Mouse (Mus musculus) embryo, embryonic 9.5 days (tissue): ENCODE data around the gene Plcl1.

Experiments used
- DNase-seq: peaks from one replicate; pipeline ENCODE4 v3.0.0-alpha.2; 2017; ENCODE audit errors: extremely low spot score

Plcl1 gene

DNA sequence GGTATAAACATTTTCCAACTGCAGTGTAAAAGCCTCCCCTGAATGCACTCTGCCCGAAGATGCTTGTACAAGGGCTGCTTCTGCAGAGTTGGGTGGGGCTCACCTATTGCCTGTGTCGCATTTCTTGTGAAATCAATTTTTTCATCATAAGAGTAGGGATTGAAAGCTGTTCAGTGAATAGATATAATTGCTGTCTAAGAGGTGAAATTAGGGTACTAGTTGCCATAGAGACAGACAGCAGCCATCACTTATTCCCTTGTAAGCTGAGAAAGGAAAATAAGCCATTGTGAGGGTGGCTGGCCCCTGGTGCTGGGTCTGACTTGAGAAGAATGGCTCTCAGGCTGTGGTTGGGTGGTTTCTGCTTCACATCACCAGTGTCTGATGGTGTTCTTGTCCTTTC is 299.0 kb downstream of the Plcl1 start:
- DNase-seq = peak; percentile 14

DNA sequence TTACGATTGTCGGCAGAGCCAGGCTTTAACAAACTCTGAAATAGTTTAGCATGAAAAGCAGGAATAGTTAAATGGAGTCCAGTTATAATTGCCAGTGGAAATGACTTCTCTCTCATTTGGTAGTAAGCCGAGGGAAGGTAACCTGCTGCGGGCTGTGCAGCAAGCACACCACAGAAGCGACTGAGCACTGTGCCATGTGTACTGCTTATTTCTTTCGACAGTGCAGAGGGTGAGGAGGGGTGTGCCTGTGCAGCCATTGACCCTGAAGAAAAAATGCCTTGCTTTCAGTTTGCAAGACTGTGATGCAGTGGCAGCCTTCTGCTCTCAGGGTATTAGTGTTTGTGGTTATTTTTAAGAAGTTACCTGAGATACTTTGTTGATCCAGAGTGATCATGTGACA is 299.5 kb downstream of the Plcl1 start:
- DNase-seq = peak; percentile 5

DNA sequence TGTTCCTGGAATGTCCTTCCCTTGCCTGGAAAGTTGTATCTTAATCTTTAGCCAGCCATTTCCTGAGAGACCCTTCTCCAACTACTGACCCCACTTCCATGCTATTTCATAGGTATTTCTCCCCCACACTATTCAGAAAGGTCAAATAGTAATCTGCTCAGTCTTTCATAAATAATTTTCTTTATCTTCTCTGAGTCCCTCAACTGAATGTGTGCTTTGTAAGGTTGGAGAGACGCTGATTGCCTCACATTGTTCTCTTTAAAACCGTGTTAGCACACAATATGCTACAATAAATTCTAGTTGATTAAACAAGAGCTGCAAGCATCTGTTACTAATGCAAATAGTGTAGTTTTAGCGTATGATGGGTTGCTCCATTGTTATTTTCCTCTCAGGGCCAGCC is 300.0 kb downstream of the Plcl1 start:
- no peak for DNase-seq

DNA sequence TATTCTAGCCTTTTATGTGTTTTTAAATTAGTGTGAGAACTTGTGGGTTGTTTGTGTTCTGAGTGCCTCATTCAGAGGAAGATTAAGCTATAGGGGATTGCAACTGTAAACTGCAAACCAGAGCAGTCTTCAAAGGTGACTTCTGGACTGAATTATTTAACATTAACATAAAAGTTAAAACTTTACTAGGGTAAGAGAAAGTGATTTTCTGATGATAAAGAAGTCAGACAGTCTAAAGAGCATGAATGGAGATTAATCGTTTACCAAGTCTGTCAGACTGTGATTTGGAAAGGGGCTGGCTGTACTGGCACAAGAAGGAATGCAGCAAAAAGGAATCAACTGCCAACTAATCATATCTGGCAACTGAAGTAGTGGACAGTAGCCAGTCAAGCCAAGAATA is 301.2 kb downstream of the Plcl1 start:
- DNase-seq = no peak

DNA sequence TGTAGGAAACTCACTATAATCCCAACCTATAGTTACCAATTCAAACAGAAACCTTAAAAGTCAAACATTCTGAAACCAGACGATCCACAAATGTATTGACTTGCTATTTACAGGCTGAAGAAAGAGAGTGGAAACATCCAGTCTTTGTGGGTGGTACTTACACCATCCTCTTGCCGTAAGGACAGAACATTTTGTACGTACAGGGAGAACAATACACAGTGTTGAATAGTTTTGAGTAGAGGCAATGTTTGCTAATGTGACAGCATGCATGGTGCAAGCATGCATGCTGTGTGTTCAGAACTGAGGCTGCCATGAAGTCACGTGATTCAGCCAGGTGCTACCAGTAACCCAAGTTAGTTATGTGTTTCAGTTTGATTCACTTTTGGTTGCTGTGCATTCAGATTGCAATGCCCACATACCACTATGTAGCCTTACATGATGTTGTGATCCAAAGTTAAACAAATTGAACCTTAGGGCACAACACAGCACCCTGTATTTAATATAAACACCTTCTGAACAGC is 311.6 kb downstream of the Plcl1 start:
- DNase-seq = no peak

DNA sequence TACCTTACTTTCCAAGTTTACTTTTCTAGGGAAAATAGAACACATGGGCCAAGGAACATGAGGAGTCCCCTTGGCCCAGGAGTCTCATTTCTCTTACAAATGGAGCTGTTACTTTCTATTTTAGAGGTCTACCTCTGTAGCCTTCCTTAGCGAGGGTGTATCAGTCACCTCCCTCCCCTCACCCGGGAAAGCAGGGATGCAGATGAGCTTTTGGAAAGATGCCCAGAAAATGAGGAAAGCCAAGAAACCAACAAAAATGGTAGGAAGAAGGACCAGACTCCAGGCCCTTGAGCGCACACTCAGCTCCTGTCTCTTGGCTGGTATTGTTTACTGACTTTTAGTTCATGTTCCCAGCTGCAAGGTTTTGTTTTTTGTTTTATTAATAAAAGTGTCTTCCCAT is 319.7 kb downstream of the Plcl1 start:
- no peak for DNase-seq

DNA sequence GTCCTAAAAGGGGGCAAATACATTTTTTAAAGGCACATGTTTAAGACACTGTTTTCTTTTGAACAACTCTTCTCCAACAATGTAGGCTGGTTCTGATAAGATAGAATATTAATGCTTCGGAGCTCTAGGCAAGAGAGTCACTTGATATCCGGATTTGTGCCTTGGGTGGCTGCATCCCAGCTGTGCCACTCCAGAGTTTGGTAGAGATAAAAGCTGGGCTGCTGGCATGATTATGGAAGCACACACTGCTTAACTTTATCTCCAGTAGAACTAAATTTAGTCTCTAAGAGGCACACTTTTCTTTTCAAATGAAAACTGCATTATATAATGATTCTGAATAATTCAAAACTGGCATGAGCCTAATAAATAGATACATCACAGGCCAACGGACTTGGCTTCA is 323.6 kb downstream of the Plcl1 start:
- no peak for DNase-seq

DNA sequence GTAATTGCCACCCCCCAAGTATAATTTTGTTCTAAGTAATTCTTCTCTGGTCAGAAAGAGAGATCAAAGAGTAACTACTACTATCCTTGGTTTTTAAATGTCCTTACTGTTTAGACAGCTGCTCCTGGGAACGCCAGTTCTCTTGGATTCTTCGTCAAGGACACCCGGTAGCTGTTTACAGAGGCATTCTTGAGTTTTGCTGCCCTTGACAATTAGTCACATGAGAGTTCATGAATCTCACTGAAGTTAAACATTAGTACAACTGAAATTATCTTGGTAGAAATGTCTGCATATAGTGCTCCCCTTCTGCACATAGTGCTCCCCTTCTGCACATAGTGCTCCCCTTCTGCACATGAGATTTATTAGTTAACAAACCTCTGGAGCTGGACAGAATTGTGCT is 327.2 kb downstream of the Plcl1 start:
- DNase-seq = no peak

DNA sequence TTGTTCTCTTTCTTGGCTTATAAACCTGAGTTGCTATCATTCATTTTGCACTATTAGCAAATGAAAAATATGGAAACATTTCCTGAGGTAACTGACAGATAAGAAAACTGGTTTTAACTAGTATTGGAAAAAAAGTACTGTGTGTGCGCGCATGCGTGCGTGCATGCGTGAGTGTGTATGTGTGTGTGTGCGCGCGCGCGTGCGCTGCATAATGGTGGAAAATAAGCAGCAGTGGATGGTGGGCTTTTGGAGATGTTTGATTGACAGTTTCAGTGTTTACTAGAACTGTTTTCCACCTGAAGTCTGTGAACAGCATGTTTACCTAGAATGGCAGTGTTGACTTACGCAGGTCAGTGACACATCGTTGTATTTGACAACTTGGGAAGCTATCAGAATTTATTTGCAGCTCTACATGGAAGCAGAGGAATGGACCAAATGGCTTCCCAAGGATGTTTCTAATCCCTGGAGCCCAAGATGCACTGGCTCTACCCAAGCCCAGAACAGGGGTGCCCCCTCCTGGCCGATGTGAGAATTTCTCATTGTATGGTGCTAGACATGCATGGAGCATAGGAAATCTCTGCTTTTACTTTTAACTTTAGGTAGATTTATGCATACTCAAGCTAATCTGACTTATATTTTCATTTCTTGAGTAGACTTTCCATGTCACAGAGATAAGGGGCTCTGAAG is 330.5 kb downstream of the Plcl1 start:
- peak; percentile 78 for DNase-seq

DNA sequence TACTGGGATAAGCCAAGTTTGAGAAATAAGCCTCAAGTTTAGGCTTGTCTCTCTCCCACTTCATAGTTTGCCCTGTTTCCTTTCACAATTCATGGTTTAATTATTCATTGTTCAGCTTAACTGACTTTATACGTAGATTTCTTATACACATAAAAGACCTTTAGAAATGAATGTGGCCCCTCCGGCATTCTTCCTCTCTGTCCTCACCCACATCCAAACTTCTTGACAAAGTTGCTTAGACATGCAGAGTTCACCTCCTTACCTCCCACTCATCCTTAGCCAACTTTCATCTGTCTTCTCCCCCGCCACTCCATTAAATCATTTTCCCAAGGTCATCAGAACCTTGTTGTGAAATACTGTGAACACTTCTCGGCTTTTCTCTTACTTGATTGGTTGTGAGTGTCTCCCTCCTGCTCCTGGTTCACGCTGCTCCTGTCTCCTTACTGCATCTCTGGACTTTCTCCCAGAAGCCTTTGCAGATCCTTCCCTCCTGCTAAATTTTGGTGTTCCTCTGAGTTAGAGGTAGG is 331.1 kb downstream of the Plcl1 start:
- DNase-seq = no peak

DNA sequence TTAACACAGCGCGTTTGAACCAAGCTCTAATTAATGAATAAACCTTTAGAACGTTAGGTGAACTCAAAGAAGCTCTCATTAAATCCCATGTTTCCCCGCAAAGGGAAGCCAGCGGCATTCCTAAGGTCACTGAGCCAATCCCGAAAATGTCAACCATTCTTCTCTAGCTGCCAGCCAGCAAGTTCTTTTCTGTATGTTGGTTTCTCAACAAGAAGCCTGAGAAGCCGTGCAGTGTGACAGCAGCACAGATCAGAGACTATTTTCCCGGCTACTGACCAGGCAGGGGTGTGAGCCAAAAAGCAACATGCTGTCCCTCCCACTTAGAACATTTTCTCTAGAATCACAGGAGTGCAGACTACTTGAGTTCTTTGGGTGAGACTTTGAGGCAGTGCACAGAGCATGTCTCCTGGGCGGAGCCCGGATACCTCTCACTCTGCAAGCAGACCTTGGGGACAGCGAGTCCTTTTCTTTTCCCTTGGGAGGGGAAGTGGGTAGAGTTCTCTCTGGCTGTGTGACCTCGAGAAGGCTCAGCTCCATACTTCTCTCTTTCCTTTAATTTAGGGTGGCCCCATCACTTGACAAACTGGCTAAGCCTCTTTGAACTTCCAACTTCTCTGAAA is 333.1 kb downstream of the Plcl1 start:
- DNase-seq = no peak

DNA sequence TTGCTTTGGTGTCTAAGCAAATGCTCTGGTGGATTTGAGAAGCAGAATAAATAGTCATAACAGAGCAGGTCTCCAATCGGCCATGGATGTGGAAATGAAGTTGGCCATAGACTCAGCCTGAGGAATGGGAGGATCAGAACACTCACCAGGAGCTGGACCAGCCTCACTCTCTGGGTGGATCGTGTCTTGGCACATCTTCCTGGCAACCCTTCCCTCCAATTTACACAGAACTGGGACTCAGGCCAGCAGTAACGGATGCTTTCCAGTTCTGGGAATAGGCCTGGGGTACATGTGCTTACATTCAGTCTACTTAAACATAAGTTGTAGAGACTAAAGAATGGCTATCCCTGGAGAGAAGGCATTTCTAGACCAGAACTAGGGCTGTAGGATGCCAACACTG is 336.2 kb downstream of the Plcl1 start:
- no peak for DNase-seq

DNA sequence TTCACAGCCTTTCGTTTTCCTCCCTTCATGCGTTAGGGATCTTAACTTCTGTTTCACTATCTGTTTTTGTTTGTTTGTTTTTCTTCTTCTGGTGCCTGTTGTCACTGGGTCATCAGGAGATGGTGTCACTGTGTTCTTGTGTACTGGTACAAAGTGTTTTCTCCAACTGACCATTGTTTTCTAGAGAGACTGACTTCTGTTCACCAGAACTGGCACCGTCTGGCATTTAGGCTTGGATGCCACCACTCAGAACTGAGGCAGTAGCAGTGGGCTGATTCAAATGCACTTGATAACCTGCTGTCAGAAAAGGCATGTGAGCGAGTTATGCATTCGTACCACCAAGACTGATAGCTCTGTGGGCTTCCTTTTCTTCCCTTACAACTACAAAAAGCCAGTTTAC is 342.8 kb downstream of the Plcl1 start:
- no peak for DNase-seq

DNA sequence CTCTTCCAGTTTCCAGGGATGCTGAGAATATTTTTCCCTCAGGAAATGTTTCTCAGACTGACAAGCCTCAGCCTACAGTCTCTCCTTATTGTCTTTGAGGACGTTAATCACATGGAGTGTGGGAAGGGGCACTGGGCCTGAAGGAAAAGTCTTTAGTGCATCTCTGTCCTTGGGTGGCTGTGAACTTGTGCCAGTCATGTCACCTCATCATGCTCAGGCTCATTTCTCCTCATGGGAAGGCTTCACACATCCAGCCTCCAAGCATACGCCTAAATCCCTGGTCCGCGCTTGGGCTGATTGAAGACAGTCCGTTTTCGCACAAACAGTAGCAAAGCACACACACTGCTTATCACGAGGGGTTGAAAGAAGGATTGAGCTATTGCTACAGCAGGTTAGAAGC is 344.0 kb downstream of the Plcl1 start:
- no peak for DNase-seq

DNA sequence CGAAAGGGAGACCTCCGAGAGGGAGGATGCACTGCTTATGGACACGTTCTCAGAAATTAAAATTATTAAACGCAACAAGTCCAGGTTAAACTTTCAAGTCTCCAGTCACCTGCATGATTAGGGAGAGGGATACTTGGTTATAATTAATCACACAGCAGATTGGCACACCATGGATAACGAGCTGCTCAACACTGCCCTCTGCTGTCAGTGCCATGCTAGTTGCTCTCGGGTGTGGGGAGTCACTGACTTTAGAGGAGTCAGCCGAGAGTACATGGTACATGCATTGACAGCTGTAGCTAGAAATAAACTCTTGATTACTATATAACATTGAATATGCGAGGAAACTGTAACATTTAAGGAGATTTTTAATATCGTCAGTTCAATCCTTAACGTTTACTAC is 350.0 kb downstream of the Plcl1 start:
- peak; percentile 15 for DNase-seq

DNA sequence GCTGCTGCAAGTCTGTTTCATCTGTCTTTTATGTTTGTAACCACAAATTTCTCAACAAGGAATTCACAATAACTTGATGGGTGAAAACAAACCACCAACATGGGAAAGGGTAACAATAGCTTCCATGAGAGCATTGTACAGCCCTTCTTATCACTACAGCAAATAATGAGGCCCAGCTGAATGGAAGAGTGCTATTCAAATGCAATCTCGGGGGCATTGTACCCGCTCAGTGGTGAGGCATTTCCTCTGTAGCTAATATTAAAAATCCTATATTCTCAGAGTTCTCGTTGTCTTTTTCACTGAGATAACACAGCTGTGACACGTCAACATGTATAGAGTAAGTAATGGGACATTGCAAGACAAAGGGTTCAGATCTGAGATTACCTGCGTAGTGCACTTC is 356.6 kb downstream of the Plcl1 start:
- no peak for DNase-seq

DNA sequence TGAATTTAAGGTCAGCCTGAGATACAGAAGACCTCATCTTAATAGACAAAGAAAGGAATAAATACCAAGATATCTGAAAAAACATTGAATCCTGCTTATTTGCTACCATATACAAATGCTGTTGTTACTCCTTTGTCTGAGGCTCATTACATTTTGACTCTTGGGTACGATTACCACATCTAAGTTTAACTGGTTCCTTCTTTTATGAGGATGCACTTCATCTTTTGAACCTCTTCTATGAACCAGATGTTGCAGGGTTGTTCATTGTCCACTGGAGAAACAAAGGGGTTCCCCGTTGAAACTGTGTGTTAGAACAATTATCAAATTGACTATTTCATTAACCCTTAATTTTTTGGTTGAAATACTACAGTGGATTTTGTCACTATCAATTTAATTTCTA is 357.4 kb downstream of the Plcl1 start:
- DNase-seq = no peak

DNA sequence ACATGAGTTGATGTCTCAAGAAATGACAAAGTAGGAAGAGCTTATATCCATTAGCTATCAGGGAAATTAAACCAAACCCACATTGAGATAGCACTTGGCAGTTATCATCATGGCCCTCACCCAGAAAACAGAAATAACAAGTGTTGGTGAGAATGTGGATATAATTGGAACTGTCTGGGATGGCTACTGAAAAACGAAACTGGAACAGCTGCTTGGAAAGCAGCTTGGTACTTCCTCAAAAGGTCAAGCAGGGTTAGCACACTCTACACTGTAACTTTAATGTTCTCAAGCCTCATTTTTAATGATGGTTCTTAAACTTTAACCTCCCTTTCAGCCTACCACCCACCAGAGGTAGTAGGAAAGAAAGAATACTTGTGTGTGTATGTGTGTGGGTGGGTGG is 361.0 kb downstream of the Plcl1 start:
- DNase-seq = no peak

DNA sequence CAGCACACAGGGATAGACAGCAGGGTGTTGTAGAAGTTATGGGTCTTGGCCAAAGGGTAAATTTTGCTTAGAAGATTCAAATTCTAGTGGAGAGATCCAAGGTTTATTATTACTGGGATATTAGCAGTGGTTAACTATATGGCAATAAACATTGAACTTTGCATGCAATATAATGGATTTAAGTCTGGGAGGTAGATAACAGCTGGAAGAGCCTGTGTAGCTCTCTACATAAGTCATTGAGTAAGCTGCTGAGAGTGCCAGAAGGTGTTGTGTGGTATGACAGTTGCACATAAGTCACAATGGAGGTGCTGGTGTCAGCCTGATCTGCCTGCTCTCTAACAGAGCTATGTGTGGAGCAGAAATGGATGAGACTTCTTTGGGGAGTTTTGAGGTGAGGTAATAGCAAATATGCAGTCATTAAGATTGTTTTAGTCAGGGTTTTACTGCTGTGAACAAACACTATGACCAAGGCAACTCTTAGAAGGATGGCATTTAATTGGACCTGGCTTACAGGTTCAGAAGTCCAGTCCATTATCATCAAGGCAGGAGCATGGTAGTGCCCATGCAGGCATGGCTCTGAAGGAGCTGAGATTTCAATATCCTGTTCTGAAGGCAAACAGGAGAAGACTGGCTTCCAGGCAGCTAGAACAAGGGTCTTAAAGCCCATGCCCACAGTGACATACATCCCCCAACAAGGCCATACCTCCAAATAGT is 364.5 kb downstream of the Plcl1 start:
- no peak for DNase-seq

DNA sequence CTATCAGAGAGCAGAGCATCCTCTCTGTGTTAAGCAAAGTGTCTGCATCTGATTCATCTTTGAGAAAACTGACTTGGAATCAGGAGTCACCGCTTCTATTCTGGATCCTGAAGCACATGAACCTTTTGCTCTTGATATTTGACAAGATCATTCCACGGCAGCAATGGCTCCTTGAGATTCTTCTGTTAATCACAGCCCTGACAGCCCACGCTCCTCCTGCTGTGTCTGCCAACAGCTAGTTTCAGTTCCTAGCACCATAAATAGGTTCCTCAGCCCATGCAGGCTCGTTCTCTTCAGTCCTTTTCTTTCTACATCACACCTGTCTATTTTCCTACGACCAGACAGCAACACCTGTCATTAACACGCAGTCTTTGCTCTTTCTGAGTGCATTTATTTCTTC is 387.1 kb downstream of the Plcl1 start:
- no peak for DNase-seq
